Mouse (Mus musculus) ES-E14 (cell line): ENCODE measurements around the gene Gm10337.

Source experiments
- CHD2 ChIP-seq: IDR thresholded peaks from 2 replicates; pipeline ENCODE4 v1.6.1; 2014; ENCODE audit warnings: mild to moderate bottlenecking, low read depth, low read length, inconsistent platforms
- MAFK ChIP-seq: IDR thresholded peaks from 2 replicates; pipeline ENCODE4 v1.6.1; 2014; ENCODE audit warnings: mild to moderate bottlenecking, low read depth, low read length, inconsistent platforms; ENCODE audit not compliant: insufficient read depth
- ZC3H11A ChIP-seq: IDR thresholded peaks from 2 replicates; pipeline ENCODE4 v1.6.1; 2012; ENCODE audit warnings: low read depth, mild to moderate bottlenecking, inconsistent platforms, low read length, borderline replicate concordance

- TF ChIP-seq CHD2 (no peak), MAFK (no peak), ZC3H11A (no peak)
Observed at GRCm38 (mm10) chr15:102510110-102510509, 6.6 kb downstream of the Gm10337 start.
